Mouse (Mus musculus) telencephalon, adult 2 months (tissue): ENCODE data around the gene Neurod2.

Source experiments
- DNase-seq: peaks from one replicate; pipeline ENCODE4 v3.0.0-alpha.2; 2011; ENCODE audit warnings: low read depth, low spot score

Gene Neurod2

GRCm38 (mm10) chr11:98332841-98333240 is 3.4 kb upstream of the Neurod2 start:
- DNase-seq, result no peak

- DNase-seq, result no peak
Observed at GRCm38 (mm10) chr11:98332186-98332585, 2.7 kb upstream of the Neurod2 start.

GRCm38 (mm10) chr11:98331401-98331800 is 2.0 kb upstream of the Neurod2 start:
- DNase-seq, result no peak

GRCm38 (mm10) chr11:98330745-98331204 is 1.3 kb upstream of the Neurod2 start:
- no peak for DNase-seq

- no peak for DNase-seq
Observed at GRCm38 (mm10) chr11:98329960-98330744, 704 bp upstream of the Neurod2 start.

- no peak for DNase-seq
Observed at GRCm38 (mm10) chr11:98328371-98329069, 928 bp downstream of the Neurod2 start.

- no peak for DNase-seq
Observed at GRCm38 (mm10) chr11:98328031-98328370, 1.4 kb downstream of the Neurod2 start.

GRCm38 (mm10) chr11:98327136-98328030 is 2.1 kb downstream of the Neurod2 start:
- DNase-seq, result no peak

GRCm38 (mm10) chr11:98326741-98327135 is 2.7 kb downstream of the Neurod2 start:
- DNase-seq, result no peak

GRCm38 (mm10) chr11:98325821-98326218 is 3.6 kb downstream of the Neurod2 start:
- DNase-seq, result no peak

- DNase-seq, result no peak
Observed at GRCm38 (mm10) chr11:98325191-98325820, 4.1 kb downstream of the Neurod2 start.

- no peak for DNase-seq
Observed at GRCm38 (mm10) chr11:98323933-98324332, 5.5 kb downstream of the Neurod2 start.

GRCm38 (mm10) chr11:98323136-98323866 is 6.1 kb downstream of the Neurod2 start:
- DNase-seq, result no peak

- no peak for DNase-seq
Observed at GRCm38 (mm10) chr11:98322159-98322558, 7.3 kb downstream of the Neurod2 start.

- no peak for DNase-seq
Observed at GRCm38 (mm10) chr11:98321677-98322003, 7.8 kb downstream of the Neurod2 start.

GRCm38 (mm10) chr11:98320806-98321676 is 8.4 kb downstream of the Neurod2 start:
- no peak for DNase-seq

GRCm38 (mm10) chr11:98320381-98320780 is 9.1 kb downstream of the Neurod2 start:
- no peak for DNase-seq

GRCm38 (mm10) chr11:98319944-98320343 is 9.5 kb downstream of the Neurod2 start:
- DNase-seq, result no peak

GRCm38 (mm10) chr11:98319544-98319943 is 9.9 kb downstream of the Neurod2 start:
- no peak for DNase-seq

GRCm38 (mm10) chr11:98319120-98319519 is 10.3 kb downstream of the Neurod2 start:
- no peak for DNase-seq
